Mouse (Mus musculus): Measurements from ENCODE around the gene Gm6020. TPM values are rescaled to one million over a fixed set of nuclear protein-coding genes. Genes with fewer than 3 reads are reported as not detected.
A peak's percentile ranks its signal among the peaks of the same experiment; 100 is the strongest.
"Not testable (repeated sequence)": the region's sequence is repeated elsewhere in the genome, so short reads cannot be mapped to it uniquely, and the experiment has no call there.

Gene Gm6020
- total RNA-seq (2014; rRNA removed) (not detected in 2 replicates), polyA plus RNA-seq (2012; rRNA removed) (not detected in 2 replicates)

DNA sequence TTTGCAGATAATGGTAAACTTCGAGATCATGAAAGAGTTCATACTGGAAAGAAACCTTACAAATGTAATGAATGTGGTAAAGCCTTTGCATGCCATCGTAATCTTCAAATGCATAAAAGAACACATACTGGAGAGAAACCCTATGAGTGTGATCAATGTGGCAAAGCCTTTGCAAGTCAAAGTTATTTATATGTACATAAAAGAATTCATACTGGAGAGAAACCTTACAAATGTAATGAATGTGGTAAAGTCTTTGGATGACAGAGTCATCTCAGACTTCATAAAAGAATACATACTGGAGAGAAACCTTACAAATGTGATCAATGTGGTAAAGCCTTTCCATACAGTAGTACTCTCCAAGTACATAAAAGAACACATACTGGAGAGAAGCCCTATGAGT is at the start of gene Gm6020:
TSS of gene Gm6020 (plus strand) at position 301 of the 400 bp plus-strand sequence.
- H3K27ac ChIP-seq (replicated peaks; ENCODE audit: insufficient read depth, low read depth, low read length); H3K79me2 ChIP-seq (ENCODE audit: control insufficient read depth, insufficient read depth, low read length); DNase-seq (ENCODE audit: extremely low read depth, low read depth, low spot score); H3K9ac ChIP-seq (ENCODE audit: low read depth, low read length); H3K27me3 ChIP-seq (ENCODE audit: control insufficient read depth, insufficient read depth, low read length); H3K4me3 ChIP-seq (ENCODE audit: insufficient read depth, low read depth, low read length); H3K36me3 ChIP-seq (ENCODE audit: control insufficient read depth, insufficient read depth, low read length); H3K4me1 ChIP-seq (ENCODE audit: control insufficient read depth, insufficient read depth, low read length): not testable (repeated sequence)
- WGBS, result 93% methylated on average over 2 of the region's 2 CpGs

DNA sequence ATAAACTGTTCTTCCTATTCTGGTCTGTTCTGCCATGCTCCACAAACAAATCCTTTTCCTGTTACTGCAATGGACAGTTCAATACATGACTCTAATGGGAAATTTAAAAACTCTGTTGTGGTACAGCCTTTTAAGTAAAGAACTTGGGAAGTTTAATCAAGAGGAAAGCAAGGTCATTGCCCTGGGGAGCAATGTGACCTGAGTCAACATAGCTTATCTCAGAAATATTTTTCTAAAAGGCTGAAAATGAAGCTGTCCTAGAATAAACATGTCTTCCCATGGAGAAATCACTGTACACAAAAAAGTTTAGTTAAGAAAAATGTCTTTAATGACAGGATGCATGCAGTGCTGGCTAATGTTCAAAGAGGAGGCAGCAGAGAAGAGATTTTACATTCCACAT is 45.0 kb upstream of the Gm6020 start:
- Histone ChIP-seq H3K27ac (replicated peaks; ENCODE audit: insufficient read depth, low read depth, low read length) (peak overlapping the region; percentile 30; the same call in 1 of the 2 replicates), H3K79me2 (ENCODE audit: control insufficient read depth, insufficient read depth, low read length) (peaks cover 16% of the 10 kb centered on the region), H3K9ac (ENCODE audit: low read depth, low read length) (no peak overlapping the region), H3K4me3 (ENCODE audit: insufficient read depth, low read depth, low read length) (no peak overlapping the region), H3K36me3 (ENCODE audit: control insufficient read depth, insufficient read depth, low read length) (peaks cover 5% of the 10 kb centered on the region; the same call in 1 of the 2 replicates), H3K4me1 (ENCODE audit: control insufficient read depth, insufficient read depth, low read length) (peaks cover 7% of the 10 kb centered on the region), H3K27me3 (ENCODE audit: control insufficient read depth, insufficient read depth, low read length) (no peaks in the 10 kb centered on the region)
- no peak for TF ChIP-seq POLR2A (IDR thresholded peaks at IDR 0.05; ENCODE audit: extremely low read depth, insufficient read depth, low read length)
- DNase-seq (ENCODE audit: extremely low read depth, low read depth, low spot score), result peak; percentile 89

DNA sequence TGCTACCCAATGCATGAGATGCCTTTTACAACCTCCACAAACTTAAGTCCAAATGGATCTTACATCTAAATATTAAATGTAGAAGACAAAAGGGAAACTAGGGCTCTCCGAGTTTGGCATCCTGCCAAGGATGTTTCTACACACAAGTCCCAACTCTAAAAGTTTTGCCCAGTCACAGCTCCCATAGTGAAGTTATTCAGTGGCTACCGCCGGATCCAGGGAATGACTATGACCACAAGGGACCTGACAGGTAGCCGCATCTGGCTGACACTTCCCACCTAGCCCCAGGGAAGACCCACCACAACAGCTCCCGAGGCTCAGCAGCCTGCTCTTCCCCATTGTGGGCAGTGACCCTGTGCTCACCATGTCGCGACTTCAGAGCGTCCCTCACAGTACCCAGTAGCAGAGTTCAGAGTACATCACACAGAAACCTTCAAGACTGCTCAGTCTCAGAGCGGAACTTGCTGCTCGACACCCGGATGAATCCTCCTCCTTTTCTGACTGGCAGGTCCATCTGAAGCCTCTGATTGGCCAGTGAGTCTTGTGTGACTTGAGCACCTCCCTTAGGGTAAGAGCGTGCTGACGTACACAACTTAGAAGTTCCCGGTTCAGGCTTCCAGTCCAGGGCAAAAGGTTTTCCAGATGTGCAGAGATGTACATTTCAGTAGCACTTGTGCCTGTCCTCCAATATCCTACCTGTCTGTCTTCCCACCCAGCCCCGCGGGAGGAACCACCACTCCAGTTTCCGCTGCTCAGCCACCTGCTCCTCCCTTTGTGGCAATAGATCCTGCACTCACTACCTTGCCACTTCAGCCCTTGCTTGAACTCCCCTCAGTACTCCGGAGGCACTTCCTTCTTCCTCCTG is 43.1 kb upstream of the Gm6020 start, which contains the start of gene Zfp950:
TSS of gene Zfp950 (minus strand) at position 499 of the 865 bp plus-strand sequence.
- peaks cover 14% of the 10 kb centered on the region for H3K79me2 ChIP-seq (ENCODE audit: control insufficient read depth, insufficient read depth, low read length)
- TF ChIP-seq POLR2A (IDR thresholded peaks at IDR 0.05; ENCODE audit: extremely low read depth, insufficient read depth, low read length) (no peak), CTCF (IDR thresholded peaks at IDR 0.05; ENCODE audit: low read depth, low read length) (no peak)
- H3K4me1 ChIP-seq (ENCODE audit: control insufficient read depth, insufficient read depth, low read length), result peaks cover 7% of the 10 kb centered on the region
- peak within 1 kb of the TSS; percentile 86 for H3K4me3 ChIP-seq (ENCODE audit: insufficient read depth, low read depth, low read length)
- peak; percentile 98 for DNase-seq (ENCODE audit: extremely low read depth, low read depth, low spot score)
- H3K36me3 ChIP-seq (ENCODE audit: control insufficient read depth, insufficient read depth, low read length), result 0 out of 2 replicates have a peak, but pooled peaks cover 2% of the 10 kb centered on the region
- H3K27me3 ChIP-seq (ENCODE audit: control insufficient read depth, insufficient read depth, low read length), result no peaks in the 10 kb centered on the region
- 2% methylated on average over 18 of the region's 18 CpGs for WGBS
- peak within 1 kb of the TSS; percentile 86 for H3K27ac ChIP-seq (replicated peaks; ENCODE audit: insufficient read depth, low read depth, low read length)
- H3K9ac ChIP-seq (ENCODE audit: low read depth, low read length), result peak within 1 kb of the TSS; percentile 86

DNA sequence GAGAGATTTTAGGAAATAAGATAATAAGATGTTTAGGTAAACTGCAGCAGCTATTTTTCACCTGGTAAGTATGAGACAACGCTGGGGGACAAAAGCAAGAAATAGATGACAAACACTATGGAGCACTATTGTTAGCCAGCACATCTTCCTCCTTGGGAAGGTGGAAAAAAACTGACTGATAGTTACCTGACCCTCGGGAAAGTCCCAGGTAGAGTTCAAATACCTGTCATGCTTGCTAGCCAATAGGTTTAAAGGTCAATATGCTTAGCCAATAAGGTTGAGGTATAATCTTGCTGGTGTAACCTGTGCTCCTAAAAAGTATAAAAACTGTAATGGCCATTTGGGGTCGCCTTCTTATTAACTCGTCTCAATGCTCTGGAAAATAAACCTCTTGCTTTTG is 42.4 kb upstream of the Gm6020 start:
- Histone ChIP-seq H3K4me3 (ENCODE audit: insufficient read depth, low read depth, low read length) (no peak overlapping the region), H3K36me3 (ENCODE audit: control insufficient read depth, insufficient read depth, low read length) (no peaks in the 10 kb centered on the region), H3K9ac (ENCODE audit: low read depth, low read length) (no peak overlapping the region), H3K4me1 (ENCODE audit: control insufficient read depth, insufficient read depth, low read length) (peaks cover 7% of the 10 kb centered on the region), H3K27ac (replicated peaks; ENCODE audit: insufficient read depth, low read depth, low read length) (no peak overlapping the region), H3K79me2 (ENCODE audit: control insufficient read depth, insufficient read depth, low read length) (peaks cover 14% of the 10 kb centered on the region), H3K27me3 (ENCODE audit: control insufficient read depth, insufficient read depth, low read length) (no peaks in the 10 kb centered on the region)
- DNase-seq (ENCODE audit: extremely low read depth, low read depth, low spot score), result peak; percentile 57
- WGBS, result 21% methylated on average over 4 of the region's 4 CpGs
- TF ChIP-seq POLR2A (IDR thresholded peaks at IDR 0.05; ENCODE audit: extremely low read depth, insufficient read depth, low read length) (no peak), CTCF (IDR thresholded peaks at IDR 0.05; ENCODE audit: low read depth, low read length) (no peak)

DNA sequence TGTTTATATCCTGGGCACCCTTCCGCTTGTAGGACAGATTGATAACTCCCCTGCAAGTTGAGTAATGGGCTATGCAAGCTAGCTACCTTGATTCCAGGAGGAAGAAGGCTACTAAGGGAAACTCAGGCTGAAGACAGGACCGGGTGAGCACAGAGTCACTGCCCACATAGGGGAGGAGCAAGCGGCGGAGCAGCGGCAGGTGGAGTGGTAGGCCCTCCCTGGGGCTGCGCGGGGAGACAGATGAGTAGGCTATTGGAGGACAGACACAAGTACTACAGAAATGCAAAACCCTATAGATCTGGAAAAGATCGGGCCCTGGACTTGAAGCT is 32.4 kb upstream of the Gm6020 start:
- no peaks in the 10 kb centered on the region for H3K27me3 ChIP-seq (ENCODE audit: control insufficient read depth, insufficient read depth, low read length)
- TF ChIP-seq CTCF (IDR thresholded peaks at IDR 0.05; ENCODE audit: low read depth, low read length) (no peak), POLR2A (IDR thresholded peaks at IDR 0.05; ENCODE audit: extremely low read depth, insufficient read depth, low read length) (no peak)
- H3K27ac ChIP-seq (replicated peaks; ENCODE audit: insufficient read depth, low read depth, low read length), result no peak overlapping the region
- no peaks in the 10 kb centered on the region for H3K4me1 ChIP-seq (ENCODE audit: control insufficient read depth, insufficient read depth, low read length)
- H3K4me3 ChIP-seq (ENCODE audit: insufficient read depth, low read depth, low read length), result peak overlapping the region; percentile 58
- no peaks in the 10 kb centered on the region for H3K36me3 ChIP-seq (ENCODE audit: control insufficient read depth, insufficient read depth, low read length)
- H3K79me2 ChIP-seq (ENCODE audit: control insufficient read depth, insufficient read depth, low read length), result no peaks in the 10 kb centered on the region
- peak; percentile 57 for DNase-seq (ENCODE audit: extremely low read depth, low read depth, low spot score)
- 0 out of 2 replicates have a peak overlapping the region, but pooled peaks have one; percentile 3 for H3K9ac ChIP-seq (ENCODE audit: low read depth, low read length)
- WGBS, result 6% methylated on average over 8 of the region's 8 CpGs
